Mouse (Mus musculus) lung, adult 18-20 months (tissue): ENCODE data around the gene Mtpn.
A peak's percentile ranks its signal among the peaks of the same experiment; 100 is the strongest.

ENCODE experiments used
- DNase-seq, 2 experiments: peaks; one replicate each; pipeline ENCODE4 v3.0.0; 2022; ENCODE audit warnings: mixed read lengths in 2 of 2

The Mtpn gene

GRCm38 (mm10) chr6:35539304-35540009, at the start of gene Mtpn:
TSS of gene Mtpn (minus strand) at chr6:35539888.
- peak; percentile 99 to 100 for DNase-seq

- no peak for DNase-seq
Observed at GRCm38 (mm10) chr6:35568731-35569130, 29.0 kb upstream of the Mtpn start.

GRCm38 (mm10) chr6:35567755-35568154, 28.1 kb upstream of the Mtpn start:
- peak in 1 of 2 experiments; percentile 39 for DNase-seq

- DNase-seq: no peak
Observed at GRCm38 (mm10) chr6:35559950-35560349, 20.3 kb upstream of the Mtpn start.

GRCm38 (mm10) chr6:35544352-35544751, 4.7 kb upstream of the Mtpn start:
- peak in 1 of 2 experiments; percentile 5 for DNase-seq

GRCm38 (mm10) chr6:35542656-35543400, 3.1 kb upstream of the Mtpn start:
- DNase-seq: no peak

- no peak for DNase-seq
Observed at GRCm38 (mm10) chr6:35540377-35540776, 689 bp upstream of the Mtpn start.

GRCm38 (mm10) chr6:35538757-35539303, 858 bp downstream of the Mtpn start:
- no peak for DNase-seq

- DNase-seq: no peak
Observed at GRCm38 (mm10) chr6:35536021-35536420, 3.7 kb downstream of the Mtpn start.

GRCm38 (mm10) chr6:35513362-35513761, 26.3 kb downstream of the Mtpn start:
- no peak for DNase-seq

GRCm38 (mm10) chr6:35504781-35505180, 34.9 kb downstream of the Mtpn start:
- DNase-seq: no peak

GRCm38 (mm10) chr6:35502904-35503303, 36.8 kb downstream of the Mtpn start:
- DNase-seq: no peak

GRCm38 (mm10) chr6:35499978-35500667, 39.6 kb downstream of the Mtpn start:
- DNase-seq: peak; percentile 5 to 16

GRCm38 (mm10) chr6:35497406-35497805, 42.3 kb downstream of the Mtpn start:
- no peak for DNase-seq

GRCm38 (mm10) chr6:35493851-35494250, 45.8 kb downstream of the Mtpn start:
- no peak for DNase-seq

GRCm38 (mm10) chr6:35479651-35480335, 59.9 kb downstream of the Mtpn start:
- no peak for DNase-seq

- DNase-seq: no peak
Observed at GRCm38 (mm10) chr6:35476830-35477229, 62.9 kb downstream of the Mtpn start.

- no peak for DNase-seq
Observed at GRCm38 (mm10) chr6:35463450-35464395, 76.0 kb downstream of the Mtpn start.

- no peak for DNase-seq
Observed at GRCm38 (mm10) chr6:35462484-35462883, 77.2 kb downstream of the Mtpn start.
